In genomic region chr7:49369006-49369405, GRCm38 (mm10) we compare ENCODE assay signal across 18 mouse cellular contexts.
DNase-seq lines count a peak whose midpoint lies in the region; ATAC-seq and TF ChIP-seq lines count a peak whose summit lies in the region.
"Had no signal": no experiment of that assay in that cellular context is flagged by ENCODE, and none has a peak within 500 bp of the region (broad histone marks: within the 10 kb centered on the region; RNA-seq: fewer than 3 reads in every experiment).

No protein-coding gene starts in this region.

- no peaks in the 10 kb centered on the region for H3K36me3 ChIP-seq in hindbrain, embryonic 10.5 days
- no peaks in the 10 kb centered on the region for H3K36me3 ChIP-seq in hindbrain, embryonic 14.5 days (replicated peaks; ENCODE audit: control insufficient read depth, insufficient read depth)
- no peaks in the 10 kb centered on the region for H3K36me3 ChIP-seq in midbrain, embryonic 12.5 days
- H3K36me3 ChIP-seq in midbrain, embryonic 14.5 days (ENCODE audit: control insufficient read depth, insufficient read depth, low read length), result no peaks in the 10 kb centered on the region
- H3K36me3 ChIP-seq in hindbrain, embryonic 12.5 days, result no peaks in the 10 kb centered on the region
- H3K36me3 ChIP-seq in stomach, postnatal 0 days (ENCODE audit: control insufficient read depth, insufficient read depth, low read length), result no peaks in the 10 kb centered on the region
- H3K36me3 ChIP-seq: limb, embryonic 15.5 days; liver, embryonic 15.5 days; stomach, embryonic 15.5 days had no signal

- no peak overlapping the region for H3K4me2 ChIP-seq in hindbrain, embryonic 14.5 days (replicated peaks)
- H3K4me2 ChIP-seq in midbrain, embryonic 12.5 days (replicated peaks), result no peak overlapping the region
- no peak overlapping the region for H3K4me2 ChIP-seq in midbrain, embryonic 14.5 days (ENCODE audit: low read length)
- no peak overlapping the region for H3K4me2 ChIP-seq in hindbrain, embryonic 12.5 days (replicated peaks)
- H3K4me2 ChIP-seq in stomach, postnatal 0 days (replicated peaks; ENCODE audit: low read depth), result no peak overlapping the region
- H3K4me2 ChIP-seq: limb, embryonic 15.5 days; liver, embryonic 15.5 days; stomach, embryonic 15.5 days had no signal

- H3K9me3 ChIP-seq in hindbrain, embryonic 10.5 days, result no peaks in the 10 kb centered on the region
- no peaks in the 10 kb centered on the region for H3K9me3 ChIP-seq in hindbrain, embryonic 14.5 days (ENCODE audit: control insufficient read depth, low read length)
- no peaks in the 10 kb centered on the region for H3K9me3 ChIP-seq in midbrain, embryonic 12.5 days
- H3K9me3 ChIP-seq in midbrain, embryonic 14.5 days (ENCODE audit: control insufficient read depth, low read length), result no peaks in the 10 kb centered on the region
- H3K9me3 ChIP-seq in hindbrain, embryonic 12.5 days (replicated peaks), result no peaks in the 10 kb centered on the region
- H3K9me3 ChIP-seq in stomach, postnatal 0 days (ENCODE audit: control insufficient read depth, low read length), result no peaks in the 10 kb centered on the region
- H3K9me3 ChIP-seq: limb, embryonic 15.5 days; liver, embryonic 15.5 days; stomach, embryonic 15.5 days had no signal

- DNase-seq in hindbrain, embryonic 10.5 days (ENCODE audit: low spot score), result no peak
- no peak for DNase-seq in hindbrain, embryonic 14.5 days (ENCODE audit: low spot score)
- DNase-seq in midbrain, embryonic 14.5 days, result no peak
- DNase-seq in stomach, postnatal 0 days (ENCODE audit: low spot score), result no peak
- DNase-seq in frontal cortex, adult 2 months (ENCODE audit: extremely low spot score in 1 of 2, low spot score in 1 of 2), result no peak
- DNase-seq: adrenal gland, adult 8-10 months; cerebellum, adult 8-10 months; gastrocnemius, postnatal 36 days; kidney, postnatal 25 days; lung, postnatal 14 days had no signal

- H3K4me3 ChIP-seq in hindbrain, embryonic 10.5 days, result no peak overlapping the region
- H3K4me3 ChIP-seq in hindbrain, embryonic 14.5 days (replicated peaks; ENCODE audit: low read length), result no peak overlapping the region
- no peak overlapping the region for H3K4me3 ChIP-seq in midbrain, embryonic 12.5 days
- H3K4me3 ChIP-seq in midbrain, embryonic 14.5 days (replicated peaks; ENCODE audit: low read depth, low read length), result no peak overlapping the region
- no peak overlapping the region for H3K4me3 ChIP-seq in hindbrain, embryonic 12.5 days
- H3K4me3 ChIP-seq in stomach, postnatal 0 days (ENCODE audit: low read depth, low read length), result no peak overlapping the region
- H3K4me3 ChIP-seq: limb, embryonic 15.5 days; liver, embryonic 15.5 days; stomach, embryonic 15.5 days had no signal

- H3K4me1 ChIP-seq in hindbrain, embryonic 10.5 days (replicated peaks), result peaks cover 38% of the 10 kb centered on the region
- peaks cover 17% of the 10 kb centered on the region for H3K4me1 ChIP-seq in hindbrain, embryonic 14.5 days (replicated peaks; ENCODE audit: control insufficient read depth, insufficient read depth, low read length)
- H3K4me1 ChIP-seq in midbrain, embryonic 12.5 days, result no peaks in the 10 kb centered on the region
- H3K4me1 ChIP-seq in midbrain, embryonic 14.5 days (ENCODE audit: control insufficient read depth, insufficient read depth, low read length), result no peaks in the 10 kb centered on the region
- peaks cover 17% of the 10 kb centered on the region for H3K4me1 ChIP-seq in hindbrain, embryonic 12.5 days
- no peaks in the 10 kb centered on the region for H3K4me1 ChIP-seq in stomach, postnatal 0 days (replicated peaks; ENCODE audit: control insufficient read depth, insufficient read depth)
- H3K4me1 ChIP-seq: liver, embryonic 15.5 days; stomach, embryonic 15.5 days had no signal

- no peaks in the 10 kb centered on the region for H3K27me3 ChIP-seq in hindbrain, embryonic 10.5 days (ENCODE audit: insufficient read depth, poor library complexity, severe bottlenecking)
- H3K27me3 ChIP-seq in hindbrain, embryonic 14.5 days (ENCODE audit: control insufficient read depth, insufficient read depth, low read length), result no peaks in the 10 kb centered on the region
- H3K27me3 ChIP-seq in midbrain, embryonic 12.5 days, result no peaks in the 10 kb centered on the region; the same call in 1 of the 2 replicates
- no peaks in the 10 kb centered on the region for H3K27me3 ChIP-seq in midbrain, embryonic 14.5 days (ENCODE audit: control insufficient read depth, insufficient read depth, low read length)
- peaks cover 3% of the 10 kb centered on the region; the same call in 1 of the 2 replicates for H3K27me3 ChIP-seq in hindbrain, embryonic 12.5 days
- H3K27me3 ChIP-seq in stomach, postnatal 0 days (ENCODE audit: control insufficient read depth, insufficient read depth, low read length), result no peaks in the 10 kb centered on the region
- H3K27me3 ChIP-seq: limb, embryonic 15.5 days; liver, embryonic 15.5 days; Patski; stomach, embryonic 15.5 days had no signal

- 0 out of 2 replicates have a peak overlapping the region, but pooled peaks have one; percentile 31 for H3K27ac ChIP-seq in hindbrain, embryonic 10.5 days
- no peak overlapping the region for H3K27ac ChIP-seq in hindbrain, embryonic 14.5 days
- H3K27ac ChIP-seq in midbrain, embryonic 12.5 days (replicated peaks), result no peak overlapping the region
- no peak overlapping the region for H3K27ac ChIP-seq in midbrain, embryonic 14.5 days (replicated peaks; ENCODE audit: low read depth, low read length)
- no peak overlapping the region for H3K27ac ChIP-seq in hindbrain, embryonic 12.5 days
- no peak overlapping the region for H3K27ac ChIP-seq in stomach, postnatal 0 days (replicated peaks)
- H3K27ac ChIP-seq: limb, embryonic 15.5 days; liver, embryonic 15.5 days; stomach, embryonic 15.5 days had no signal

- 54% methylated on average over 3 of the region's 3 CpGs for WGBS in hindbrain, embryonic 10.5 days
- WGBS in hindbrain, embryonic 14.5 days, result 53% methylated on average over 3 of the region's 3 CpGs
- WGBS in midbrain, embryonic 12.5 days, result 66% methylated on average over 3 of the region's 3 CpGs
- 58% methylated on average over 3 of the region's 3 CpGs for WGBS in midbrain, embryonic 14.5 days
- 43% methylated on average over 2 of the region's 3 CpGs for WGBS in hindbrain, embryonic 12.5 days
- 70% methylated on average over 3 of the region's 3 CpGs for WGBS in stomach, postnatal 0 days

- no peak; the same call in 1 of the 2 replicates for ATAC-seq in hindbrain, embryonic 14.5 days (ENCODE audit: low FRiP score)
- ATAC-seq in midbrain, embryonic 12.5 days (ENCODE audit: low FRiP score, low read depth), result peak; percentile 53; the same call in 1 of the 2 replicates
- ATAC-seq in midbrain, embryonic 14.5 days (ENCODE audit: low FRiP score, low TSS enrichment), result no peak
- ATAC-seq in hindbrain, embryonic 12.5 days (ENCODE audit: low FRiP score), result 0 out of 2 replicates have a peak, but pooled peaks have one; percentile 36
- ATAC-seq in stomach, postnatal 0 days (ENCODE audit: low FRiP score, low TSS enrichment), result peak; percentile 60; the same call in 1 of the 2 replicates
- ATAC-seq: forebrain, embryonic 14.5 days; intestine, postnatal 0 days; Patski had no signal

- TF ChIP-seq CTCF in stomach, postnatal 0 days (IDR thresholded peaks at IDR 0.05; ENCODE audit: low read depth), result no peak

- H3K9ac ChIP-seq in hindbrain, embryonic 14.5 days, result no peak overlapping the region
- H3K9ac ChIP-seq in midbrain, embryonic 12.5 days (replicated peaks), result no peak overlapping the region
- H3K9ac ChIP-seq in midbrain, embryonic 14.5 days (replicated peaks; ENCODE audit: low read length), result no peak overlapping the region
- H3K9ac ChIP-seq in hindbrain, embryonic 12.5 days, result no peak overlapping the region
- H3K9ac ChIP-seq in stomach, postnatal 0 days (ENCODE audit: low read length), result no peak overlapping the region
- H3K9ac ChIP-seq: limb, embryonic 15.5 days; liver, embryonic 15.5 days; stomach, embryonic 15.5 days had no signal

- no peak for TF ChIP-seq EP300 in stomach, postnatal 0 days (optimal IDR thresholded peaks at IDR 0.05)

Comparison
In these comparisons a context has a peak if more than half of its experiments do, and no peak if none do; other contexts are left out.
1. ATAC-seq: peak in midbrain, embryonic 12.5 days (single experiment), hindbrain, embryonic 12.5 days (single experiment) and stomach, postnatal 0 days (single experiment); none in hindbrain, embryonic 14.5 days (single experiment) and midbrain, embryonic 14.5 days (single experiment).